Mouse (Mus musculus) bone marrow macrophage, adult 2 months (primary cell): ENCODE measurements around the gene Slc1a3.

ENCODE experiments used
- CTCF ChIP-seq: IDR thresholded peaks from 2 replicates; pipeline ENCODE4 v1.5.1; 2012; ENCODE audit warnings: low read depth, mild to moderate bottlenecking, low read length, moderate library complexity
- POLR2A ChIP-seq: IDR thresholded peaks from 2 replicates; pipeline ENCODE4 v1.6.1; 2012; ENCODE audit warnings: mild to moderate bottlenecking, low read depth, low read length, borderline replicate concordance

- TF ChIP-seq POLR2A (no peak), CTCF (no peak; the same call in 1 of the 2 replicates)
Observed at GRCm38 (mm10) chr15:8625370-8625769, 85.2 kb downstream of the Slc1a3 start.
